Mouse (Mus musculus) forebrain, embryonic 10.5 days (tissue): Measurements from ENCODE around the gene Eef2k. TPM values are rescaled to one million over a fixed set of nuclear protein-coding genes. Genes with fewer than 3 reads are reported as not detected.

Source experiments
- DNase-seq: peaks from one replicate; pipeline ENCODE4 v3.0.0-alpha.2; 2017; ENCODE audit warnings: low spot score; ENCODE audit errors: extremely low spot score
- H3K27ac ChIP-seq: fragments of 300-500 bp; sonication (generic); 2 replicates; pipeline ENCODE4 v1.5.1; 2016; ENCODE audit warnings: mild to moderate bottlenecking
- H3K27me3 ChIP-seq: fragments of 300-500 bp; sonication (generic); 2 replicates; pipeline ENCODE4 v1.6.1; 2016; ENCODE audit warnings: mild to moderate bottlenecking; ENCODE audit not compliant: poor library complexity, severe bottlenecking
- H3K36me3 ChIP-seq: fragments of 300-500 bp; sonication (generic); replicated peaks from 2 replicates; pipeline ENCODE4 v1.6.1; 2016; ENCODE audit warnings: mild to moderate bottlenecking, moderate library complexity
- H3K4me1 ChIP-seq: fragments of 300-500 bp; sonication (generic); 2 replicates; pipeline ENCODE4 v1.6.1; 2016
- H3K4me3 ChIP-seq: fragments of 300-500 bp; sonication (generic); 2 replicates; pipeline ENCODE4 v1.5.1; 2016; ENCODE audit warnings: mild to moderate bottlenecking, moderate library complexity
- H3K9me3 ChIP-seq: fragments of 300-500 bp; sonication (generic); 2 replicates; pipeline ENCODE4 v1.6.1; 2016; ENCODE audit warnings: mild to moderate bottlenecking, moderate library complexity
- WGBS: fragments of 180-500 bp; shearing (Covaris S2); methylation state at CpG from one replicate; pipeline ENCODE4 v1.1.7; 2016; 5-methylcytosine and 5-hydroxymethylcytosine counted together
- polyA plus RNA-seq: library from polyadenylated mRNA; unstranded; fragments of >200 nt; fragmentation: Nextera tagmentation; extraction: Ambion mirVana; gene quantifications from 2 replicates; pipeline ENCODE4 v1.2.1, GENCODE M21; 2016

Eef2k gene
- polyA plus RNA-seq, 1 experiment from 2014 or later, result 30.1 TPM

DNA sequence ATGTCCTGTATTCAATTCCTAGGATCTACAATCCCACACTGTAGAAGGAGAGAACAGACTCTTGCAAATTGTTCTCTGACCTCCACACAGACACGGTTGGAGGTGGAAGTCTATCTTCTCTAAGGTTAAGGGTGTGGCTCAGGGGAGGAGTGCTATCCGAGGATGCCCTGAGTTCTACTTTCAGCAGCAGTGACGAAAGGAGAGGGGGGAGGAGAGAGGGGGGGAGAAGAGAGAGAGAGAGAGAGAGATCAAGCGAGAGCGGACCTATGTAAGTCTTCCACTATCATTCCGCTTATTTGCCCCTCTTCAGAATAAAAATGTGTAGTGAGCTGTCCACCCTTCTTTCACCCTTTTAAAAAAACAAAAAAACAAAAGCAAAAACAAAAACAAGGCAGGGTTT, 8.2 kb upstream of the Eef2k start:
- no peak for DNase-seq
- Histone ChIP-seq H3K4me1 (peaks cover 32% of the 10 kb centered on the region), H3K36me3 (no peaks in the 10 kb centered on the region), H3K27ac (no peak overlapping the region), H3K9me3 (no peaks in the 10 kb centered on the region), H3K4me3 (peak overlapping the region; percentile 61), H3K27me3 (peaks cover 48% of the 10 kb centered on the region)
- 54% methylated on average over 6 of the region's 6 CpGs for WGBS

DNA sequence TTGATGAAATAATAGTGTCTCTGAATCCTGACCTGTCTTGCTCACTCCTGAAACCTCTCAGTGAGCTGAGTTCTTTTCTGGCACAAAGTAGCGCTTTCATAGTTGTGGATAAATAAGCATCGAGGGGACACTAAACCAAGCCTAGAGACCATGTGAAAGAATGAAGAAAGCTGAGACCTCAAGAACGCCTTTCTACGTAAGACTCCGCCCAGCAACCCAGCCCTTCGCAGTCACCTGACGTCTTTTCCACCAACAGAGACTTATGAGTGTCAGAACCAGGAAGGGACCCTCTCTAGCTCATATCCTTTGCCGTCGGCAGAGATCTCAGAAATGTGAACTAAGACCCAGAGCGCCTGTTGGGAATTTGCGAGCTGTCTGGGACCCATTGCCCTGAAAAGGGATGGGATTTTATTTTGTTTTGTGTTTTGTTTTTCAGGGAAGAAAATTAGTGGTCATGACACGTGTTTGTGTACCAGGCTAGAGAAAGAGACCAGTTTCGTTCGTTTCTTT, 7.7 kb upstream of the Eef2k start:
- Histone ChIP-seq H3K4me3 (peak overlapping the region; percentile 61), H3K27me3 (peaks cover 44% of the 10 kb centered on the region), H3K27ac (peak overlapping the region; percentile 67), H3K4me1 (peaks cover 32% of the 10 kb centered on the region), H3K9me3 (no peaks in the 10 kb centered on the region), H3K36me3 (no peaks in the 10 kb centered on the region)
- WGBS, result 16% methylated on average over 14 of the region's 14 CpGs
- DNase-seq, result peak; percentile 73

DNA sequence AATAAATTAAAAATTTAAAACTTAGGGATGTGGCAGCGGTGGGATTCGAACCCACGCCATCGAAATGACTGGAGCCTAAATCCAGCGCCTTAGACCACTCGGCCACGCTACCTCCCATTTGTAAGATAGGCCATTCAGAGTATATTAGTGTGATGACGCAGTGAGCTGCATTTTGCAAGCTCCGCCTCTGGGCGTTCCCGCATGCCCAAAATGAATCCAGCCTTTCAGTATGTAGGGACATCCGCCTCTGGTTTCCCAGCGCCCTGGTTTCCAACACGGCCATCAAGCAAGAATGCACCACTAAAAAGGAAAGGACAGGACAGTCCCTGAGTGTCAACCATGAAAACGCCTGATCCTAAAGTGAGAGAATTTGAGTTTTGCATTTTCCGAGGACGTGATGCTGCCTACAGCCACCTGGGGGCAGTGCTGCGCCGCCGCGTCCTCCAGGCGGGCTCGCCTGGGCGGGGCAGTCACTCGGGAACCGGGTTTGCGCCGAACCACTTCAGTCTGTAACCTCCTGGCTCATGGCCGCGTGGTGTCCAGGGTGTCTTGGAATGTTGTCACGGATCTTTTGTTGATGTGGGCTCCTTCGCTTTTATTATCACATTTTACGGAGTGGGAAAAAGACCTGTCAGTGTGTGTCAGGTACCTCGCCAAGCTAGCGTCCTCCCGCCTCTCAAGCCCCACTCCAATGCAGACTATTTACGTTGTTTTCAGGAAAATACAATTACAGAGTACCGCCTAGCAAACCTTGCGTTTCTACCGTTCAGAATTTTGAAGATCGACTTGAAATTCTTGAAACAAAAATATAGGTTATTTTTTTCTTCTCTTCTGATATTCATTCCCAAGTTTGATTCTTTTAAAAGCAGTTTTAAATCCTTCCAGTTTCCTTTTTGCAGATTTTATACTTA, 6.9 kb upstream of the Eef2k start:
- H3K36me3 ChIP-seq, result no peaks in the 10 kb centered on the region
- peak overlapping the region; percentile 61 for H3K4me3 ChIP-seq
- 2% methylated on average over 41 of the region's 41 CpGs for WGBS
- H3K9me3 ChIP-seq, result no peaks in the 10 kb centered on the region
- peak; percentile 92 for DNase-seq
- H3K27ac ChIP-seq, result peak overlapping the region; percentile 80
- H3K27me3 ChIP-seq, result peaks cover 44% of the 10 kb centered on the region
- H3K4me1 ChIP-seq, result peaks cover 24% of the 10 kb centered on the region

DNA sequence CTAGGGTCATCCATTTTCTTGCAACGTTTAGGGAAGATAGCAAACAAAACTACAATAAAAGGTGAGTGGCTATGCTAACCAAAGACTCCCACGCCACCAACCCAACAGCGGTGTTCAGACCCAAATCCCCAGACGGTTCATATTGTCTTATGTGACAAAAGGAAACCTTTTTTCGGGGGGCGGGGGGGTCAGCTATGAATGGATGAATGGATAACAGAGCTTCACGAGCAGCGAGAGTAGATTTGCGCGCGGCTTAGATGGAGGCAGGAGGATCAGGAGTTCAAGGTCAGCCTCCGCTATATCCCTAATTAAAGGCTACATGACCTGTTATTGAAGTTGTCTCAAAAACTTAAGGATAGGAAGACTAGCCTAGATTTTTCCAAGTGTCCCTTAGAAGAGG, 6.3 kb upstream of the Eef2k start:
- Histone ChIP-seq H3K4me3 (peak overlapping the region; percentile 61), H3K9me3 (no peaks in the 10 kb centered on the region), H3K4me1 (peaks cover 18% of the 10 kb centered on the region), H3K36me3 (no peaks in the 10 kb centered on the region), H3K27me3 (peaks cover 42% of the 10 kb centered on the region), H3K27ac (peak overlapping the region; percentile 80; the same call in 1 of the 2 replicates)
- DNase-seq, result peak; percentile 61
- 4% methylated on average over 12 of the region's 12 CpGs for WGBS

DNA sequence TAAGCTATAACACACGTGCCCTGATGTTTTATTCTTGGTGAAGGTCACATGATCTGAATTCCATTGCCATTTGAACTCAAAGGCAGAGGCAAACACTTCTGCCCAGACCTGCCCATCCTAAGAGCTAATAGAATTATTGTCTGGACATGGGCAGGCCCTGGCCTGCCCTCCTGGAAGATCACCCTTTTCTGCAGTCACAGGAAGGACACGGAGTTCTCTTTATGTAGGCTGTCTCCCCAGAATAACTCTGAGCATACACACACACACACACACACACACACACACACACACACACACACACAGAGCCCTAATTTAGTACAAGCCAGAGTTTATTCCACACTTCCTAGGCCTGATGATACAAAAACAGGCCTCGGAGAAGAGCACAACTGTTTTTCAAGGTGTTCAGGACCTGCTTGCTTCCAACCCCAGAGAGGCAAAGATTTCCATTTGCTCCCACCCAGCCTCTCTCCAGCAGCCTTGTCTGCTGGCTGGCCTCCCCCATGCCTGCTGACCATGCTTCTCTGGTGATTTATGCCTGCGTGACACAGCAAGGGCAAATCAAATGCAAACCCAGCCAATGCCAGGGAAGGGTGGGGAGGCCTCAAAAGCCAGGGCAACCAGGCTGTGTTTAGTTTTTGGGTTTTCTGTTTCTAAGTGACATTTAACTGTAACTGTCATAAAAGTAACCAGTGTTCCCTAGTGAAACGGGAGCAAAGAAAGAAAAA, 4.0 kb upstream of the Eef2k start:
- peaks cover 27% of the 10 kb centered on the region for H3K4me1 ChIP-seq
- no peaks in the 10 kb centered on the region for H3K36me3 ChIP-seq
- no peak overlapping the region for H3K27ac ChIP-seq
- 79% methylated on average over 5 of the region's 5 CpGs for WGBS
- DNase-seq, result no peak
- no peaks in the 10 kb centered on the region for H3K9me3 ChIP-seq
- H3K27me3 ChIP-seq, result peaks cover 19% of the 10 kb centered on the region
- no peak overlapping the region for H3K4me3 ChIP-seq

DNA sequence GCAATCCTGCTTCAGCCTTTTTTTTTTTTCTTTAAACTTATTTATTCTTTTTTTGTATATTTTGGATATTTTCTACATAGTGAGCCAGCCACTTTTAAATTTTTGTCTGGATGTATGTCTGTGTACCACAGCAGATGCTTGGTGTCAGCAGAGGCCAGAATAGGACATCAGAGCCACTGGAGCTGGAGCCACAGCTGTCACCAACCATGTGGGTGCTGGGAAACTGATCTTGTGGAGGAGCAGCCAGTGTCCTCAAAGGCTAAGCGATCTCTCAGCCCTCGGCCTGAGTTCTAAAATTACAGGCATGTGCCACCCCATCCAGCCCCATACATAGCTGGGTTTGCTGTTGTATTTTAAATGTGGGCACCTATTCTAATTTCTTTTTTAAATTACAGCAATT, 2.8 kb upstream of the Eef2k start:
- Histone ChIP-seq H3K4me3 (no peak overlapping the region), H3K4me1 (peaks cover 32% of the 10 kb centered on the region)
- 78% methylated on average over 2 of the region's 2 CpGs for whole genome bisulfite sequencing

DNA sequence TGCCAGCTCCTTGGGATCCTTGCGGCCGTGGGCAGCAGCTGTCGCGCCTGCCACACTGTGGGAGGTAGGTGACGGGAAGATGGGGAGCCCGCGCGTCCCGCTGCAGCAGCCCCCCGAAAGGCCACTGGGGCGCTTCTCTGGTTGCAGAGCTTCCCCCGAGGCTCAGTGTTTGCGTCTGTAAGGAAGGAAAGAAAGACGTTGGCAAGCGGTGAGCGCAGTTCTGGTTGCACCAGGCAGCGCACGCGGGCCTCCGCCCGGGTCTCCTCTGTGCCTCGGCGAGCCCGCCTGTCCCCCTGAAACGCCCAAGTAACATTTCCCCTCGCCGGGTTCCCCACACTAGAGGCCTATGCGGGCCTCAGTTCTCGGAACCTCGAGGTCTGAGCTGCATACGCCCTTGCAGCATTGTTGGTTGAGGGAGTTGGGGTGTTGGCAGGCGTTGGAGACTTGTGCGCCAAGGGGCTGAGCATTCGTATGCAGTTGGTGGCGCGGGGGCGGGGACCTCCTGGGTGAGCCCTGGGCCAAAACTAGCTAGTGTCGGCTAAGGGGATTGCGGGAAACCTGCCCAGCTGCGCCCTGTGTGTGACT, 498 bp downstream of the Eef2k start:
- Histone ChIP-seq H3K27me3 (peaks cover 51% of the 10 kb centered on the region), H3K36me3 (no peaks in the 10 kb centered on the region; the same call in 1 of the 2 replicates), H3K4me3 (peak overlapping the region; percentile 88), H3K9me3 (no peaks in the 10 kb centered on the region), H3K27ac (peak overlapping the region; percentile 91), H3K4me1 (peaks cover 32% of the 10 kb centered on the region)
- DNase-seq, result peak; percentile 78
- whole genome bisulfite sequencing, result under 1% methylated on average over 40 of the region's 40 CpGs

More for the DNA sequence above, 2.8 kb upstream of the Eef2k start:
- no peak overlapping the region for H3K27ac ChIP-seq
- H3K9me3 ChIP-seq, result no peaks in the 10 kb centered on the region
- no peak for DNase-seq
- H3K36me3 ChIP-seq, result no peaks in the 10 kb centered on the region
- peaks cover 23% of the 10 kb centered on the region for H3K27me3 ChIP-seq

DNA sequence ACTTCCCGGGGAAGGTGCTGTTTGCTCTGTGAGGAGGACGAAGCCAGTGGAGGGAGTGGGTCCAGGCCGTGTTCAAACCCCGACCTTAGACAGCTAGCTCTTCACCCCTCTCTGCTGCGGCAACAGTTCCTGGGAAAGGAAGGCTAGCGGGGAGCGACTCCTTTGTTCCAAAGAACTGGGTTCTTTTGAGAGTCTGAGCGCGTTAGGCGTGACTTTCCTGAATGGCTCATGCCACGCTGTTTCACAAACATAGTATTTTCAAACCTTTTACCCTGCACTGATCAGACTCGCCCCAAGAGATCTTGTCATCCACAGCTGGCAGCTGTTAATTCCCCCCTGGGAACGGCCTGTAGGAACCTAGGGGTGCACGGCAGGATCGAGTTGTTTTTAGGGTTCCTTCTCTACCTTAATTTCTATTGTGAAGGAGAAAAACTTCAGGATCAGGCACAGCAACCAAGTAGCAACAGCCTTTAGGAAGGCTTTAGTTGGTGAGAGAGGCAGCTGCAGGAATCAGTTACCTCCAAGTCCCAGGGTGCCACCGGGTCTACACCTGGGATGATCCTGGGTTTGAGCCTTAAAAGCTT, 1.3 kb downstream of the Eef2k start:
- Histone ChIP-seq H3K4me1 (peaks cover 32% of the 10 kb centered on the region), H3K4me3 (peak overlapping the region; percentile 88), H3K36me3 (no peaks in the 10 kb centered on the region; the same call in 1 of the 2 replicates), H3K27ac (peak overlapping the region; percentile 91), H3K27me3 (peaks cover 51% of the 10 kb centered on the region), H3K9me3 (no peaks in the 10 kb centered on the region)
- WGBS, result under 1% methylated on average over 16 of the region's 16 CpGs
- peak; percentile 48 for DNase-seq

DNA sequence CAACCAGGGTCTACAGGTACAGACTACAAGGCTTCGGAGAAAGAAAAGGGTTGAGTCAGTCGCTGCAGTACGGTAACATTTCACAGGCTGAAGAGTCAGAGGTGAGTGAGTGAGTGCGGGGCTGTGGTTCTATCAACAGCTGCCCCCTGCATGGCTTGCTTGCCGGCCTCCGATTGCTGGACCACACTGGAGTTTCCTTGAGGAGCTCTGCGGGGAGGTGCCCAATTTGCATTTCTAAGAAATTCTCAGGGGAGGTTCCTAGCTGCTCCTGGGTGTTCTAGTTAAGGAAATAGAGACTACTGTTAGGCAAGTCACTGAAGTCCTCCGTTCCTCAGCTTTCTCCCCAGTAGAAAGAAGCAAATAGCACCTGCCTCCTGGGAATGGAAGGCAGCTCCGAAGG, 2.1 kb downstream of the Eef2k start:
- H3K4me1 ChIP-seq, result peaks cover 32% of the 10 kb centered on the region
- peak overlapping the region; percentile 91; the same call in 1 of the 2 replicates for H3K27ac ChIP-seq
- peaks cover 51% of the 10 kb centered on the region for H3K27me3 ChIP-seq
- no peaks in the 10 kb centered on the region for H3K9me3 ChIP-seq
- H3K36me3 ChIP-seq, result no peaks in the 10 kb centered on the region; the same call in 1 of the 2 replicates
- 3% methylated on average over 9 of the region's 9 CpGs for WGBS
- H3K4me3 ChIP-seq, result peak overlapping the region; percentile 88
- no peak for DNase-seq

DNA sequence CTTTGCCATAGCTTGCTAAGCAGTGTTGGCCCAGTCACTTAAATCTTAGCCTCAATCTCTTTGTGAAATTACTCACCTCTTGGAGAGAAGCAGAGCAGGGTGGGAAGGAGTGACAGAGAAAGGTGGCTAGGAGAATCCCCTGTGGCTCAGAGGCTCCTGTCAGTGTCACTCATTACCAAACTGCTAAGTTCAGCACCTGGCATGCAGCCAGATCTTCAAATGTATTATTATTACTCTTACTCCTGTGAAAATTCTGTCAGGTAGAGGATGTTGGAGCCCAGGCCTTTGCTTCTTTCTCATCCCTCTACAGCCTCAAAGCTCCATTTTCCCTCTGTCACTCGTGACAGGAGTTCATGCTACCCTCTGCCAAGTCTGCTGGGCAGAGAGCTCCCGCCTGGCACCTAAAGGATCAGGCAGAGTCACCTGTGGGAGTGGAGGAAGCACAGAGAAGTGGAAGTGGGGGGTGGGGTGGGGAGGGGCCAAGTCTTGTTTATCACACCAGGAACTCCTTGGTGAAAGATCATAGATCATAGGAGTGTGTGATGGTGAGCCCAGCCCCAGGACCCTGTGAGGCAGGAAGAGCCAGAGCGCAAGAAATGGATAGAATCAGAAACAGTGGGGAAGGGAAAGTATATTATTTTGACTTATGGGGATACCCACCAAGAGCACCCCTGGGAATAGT, 6.3 kb downstream of the Eef2k start:
- H3K4me3 ChIP-seq, result no peak overlapping the region
- no peaks in the 10 kb centered on the region for H3K9me3 ChIP-seq
- H3K27ac ChIP-seq, result no peak overlapping the region
- H3K27me3 ChIP-seq, result peaks cover 35% of the 10 kb centered on the region
- DNase-seq, result no peak
- H3K4me1 ChIP-seq, result peaks cover 24% of the 10 kb centered on the region
- 96% methylated on average over 3 of the region's 3 CpGs for WGBS
- H3K36me3 ChIP-seq, result peaks cover 6% of the 10 kb centered on the region; the same call in 1 of the 2 replicates

DNA sequence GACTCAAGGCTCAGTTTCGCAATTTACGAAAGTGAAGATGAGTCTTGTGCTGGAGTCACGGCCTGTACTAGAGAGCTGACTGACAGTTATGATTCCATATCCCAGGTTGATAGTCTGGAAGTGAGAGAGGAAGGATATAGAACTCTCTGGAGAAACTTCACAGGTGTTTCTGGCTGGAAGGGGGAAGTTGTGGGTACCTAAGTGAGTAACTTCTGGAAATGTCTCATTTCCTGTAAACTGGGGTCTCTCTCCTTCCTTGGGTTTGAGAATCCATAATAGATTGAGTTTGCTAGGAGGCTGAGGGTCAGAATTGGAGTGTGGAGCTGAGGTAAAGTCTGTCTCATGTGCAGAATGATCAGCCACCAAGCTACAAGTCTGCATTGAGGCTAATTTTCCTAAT, 7.5 kb downstream of the Eef2k start:
- Histone ChIP-seq H3K9me3 (no peaks in the 10 kb centered on the region), H3K27ac (no peak overlapping the region), H3K4me1 (peaks cover 12% of the 10 kb centered on the region), H3K4me3 (no peak overlapping the region), H3K36me3 (peaks cover 6% of the 10 kb centered on the region; the same call in 1 of the 2 replicates), H3K27me3 (peaks cover 23% of the 10 kb centered on the region)
- no peak for DNase-seq
- WGBS, result 93% methylated on average over 3 of the region's 3 CpGs

DNA sequence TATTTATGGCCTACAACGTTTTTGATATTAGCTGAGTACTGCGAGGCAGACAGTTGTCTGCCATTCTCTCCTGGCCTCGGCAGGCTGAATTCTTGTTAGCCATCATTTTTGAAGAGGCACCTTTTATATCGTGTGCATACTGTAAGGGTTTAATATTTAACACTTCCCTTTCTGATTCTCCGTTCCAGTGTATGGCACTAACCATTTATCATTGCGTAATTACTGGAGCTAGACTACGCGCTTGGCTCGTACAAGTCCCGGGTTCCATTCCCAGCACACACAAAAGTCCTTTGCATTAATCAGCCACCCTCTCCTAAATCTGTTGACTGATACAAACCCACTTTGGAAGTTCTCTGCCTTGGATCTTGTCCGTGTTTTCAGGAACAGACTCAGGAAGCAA, 17.2 kb downstream of the Eef2k start:
- DNase-seq, result no peak
- 97% methylated on average over 11 of the region's 11 CpGs for WGBS
- no peak overlapping the region for H3K4me3 ChIP-seq
- peaks cover 22% of the 10 kb centered on the region for H3K36me3 ChIP-seq
- no peaks in the 10 kb centered on the region for H3K27me3 ChIP-seq
- peaks cover 47% of the 10 kb centered on the region for H3K4me1 ChIP-seq
- H3K27ac ChIP-seq, result no peak overlapping the region
- H3K9me3 ChIP-seq, result no peaks in the 10 kb centered on the region
